Mouse (Mus musculus): Measurements from ENCODE around the gene Nme9.

Nme9 gene

DNA sequence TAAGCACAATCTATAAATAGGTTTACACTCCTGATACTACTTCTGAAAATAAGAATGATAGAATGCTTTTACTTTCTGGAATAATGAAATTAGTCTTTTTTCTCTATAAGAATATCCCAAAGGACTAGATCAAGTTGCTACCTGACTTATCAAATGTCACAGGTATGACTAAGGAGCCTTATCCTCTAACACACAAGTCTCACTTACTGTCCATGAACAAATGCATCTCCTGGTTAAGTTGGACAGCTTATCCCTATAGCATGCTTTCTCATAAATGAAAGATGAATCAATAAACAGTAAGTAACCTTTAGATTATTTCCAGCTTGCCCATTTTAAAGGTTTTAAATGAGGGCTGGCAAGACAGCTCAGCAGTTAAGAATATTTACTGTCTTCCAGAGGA is 33.4 kb downstream of the Nme9 start:
- no peak for DNase-seq (ENCODE audit: low spot score)

DNA sequence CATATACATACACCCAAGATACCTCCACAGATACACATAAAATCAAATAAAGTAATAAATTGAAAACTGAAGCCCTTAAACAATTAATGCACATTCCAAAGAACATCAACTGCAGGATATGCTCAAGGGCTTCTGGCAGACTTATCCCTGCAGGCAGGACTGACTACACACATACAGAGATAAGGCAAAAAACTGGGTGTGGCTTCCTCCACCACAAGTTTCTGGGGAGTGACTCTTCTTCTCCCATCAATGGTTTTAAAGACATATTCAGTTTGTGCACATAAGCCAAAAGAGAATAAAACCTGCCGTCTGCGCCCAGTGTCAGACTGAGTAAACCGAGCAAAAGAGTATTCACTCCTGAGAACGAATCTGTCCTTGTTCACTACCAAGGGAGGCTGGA is 33.9 kb downstream of the Nme9 start:
- DNase-seq (ENCODE audit: low spot score) = no peak

DNA sequence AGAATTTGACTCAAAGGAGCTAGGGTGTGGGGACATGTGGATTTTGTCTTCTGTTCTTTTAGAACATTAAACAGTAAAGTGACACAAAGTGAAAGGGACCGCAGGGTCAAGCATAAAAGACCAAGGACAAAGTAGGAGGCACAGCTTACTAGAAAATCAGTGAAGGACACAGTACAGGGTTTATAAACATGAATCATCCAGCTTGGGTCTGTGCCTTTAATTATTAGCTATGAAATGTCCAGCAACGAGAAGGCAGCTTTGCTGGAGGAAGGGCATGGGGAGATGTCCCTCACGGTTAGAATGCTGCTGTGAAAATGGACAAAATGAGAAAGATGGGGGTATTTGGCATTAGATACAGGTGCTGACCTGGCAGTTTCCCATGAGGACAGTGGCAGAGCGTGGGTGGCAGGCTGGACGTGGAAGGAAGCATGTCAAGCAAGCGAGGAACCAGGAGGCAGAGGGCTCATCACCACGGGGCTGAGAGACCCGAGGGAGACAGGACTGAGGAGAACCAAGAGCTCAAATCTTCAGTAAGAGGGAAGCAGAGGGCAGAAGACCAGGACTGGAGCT is 35.9 kb downstream of the Nme9 start:
- no peak for DNase-seq (ENCODE audit: low spot score)

DNA sequence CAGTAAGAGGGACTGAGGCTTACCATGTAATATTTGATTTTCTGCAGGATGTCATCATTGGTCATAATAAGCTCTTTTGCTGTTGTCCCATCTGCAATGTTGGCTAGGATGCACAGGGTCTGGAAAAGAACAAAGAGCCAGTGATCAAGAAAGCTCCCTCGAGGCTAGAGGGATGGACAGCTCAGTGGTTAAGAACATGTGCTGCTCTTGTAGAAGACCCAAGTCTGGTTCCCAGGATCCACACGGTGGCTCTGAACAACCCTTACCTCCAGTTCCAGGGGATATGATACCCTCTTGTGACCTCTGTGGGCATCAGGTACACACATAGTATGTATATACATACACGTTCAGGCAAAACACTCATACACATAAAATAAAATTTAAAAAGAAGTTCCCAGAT is 36.6 kb downstream of the Nme9 start:
- DNase-seq (ENCODE audit: low spot score) = no peak

DNA sequence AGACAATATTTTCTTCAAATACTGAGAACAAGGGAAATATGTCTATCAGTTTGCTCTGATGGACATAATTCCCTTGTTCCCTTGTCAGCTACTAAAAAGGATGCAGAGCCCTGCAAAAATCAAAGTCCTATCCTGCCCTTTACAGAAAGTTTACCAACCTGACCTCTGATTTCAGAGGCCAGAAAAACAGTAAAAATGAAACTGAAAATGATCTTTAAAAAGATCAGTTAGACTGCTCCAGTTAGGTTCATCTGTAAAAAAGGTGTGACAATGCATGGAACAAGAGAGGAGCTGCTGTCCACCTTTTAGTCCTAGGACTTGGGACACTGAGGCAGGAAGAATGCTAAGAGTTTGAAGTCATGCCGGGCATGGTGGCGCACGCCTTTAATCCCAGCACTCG is 39.8 kb downstream of the Nme9 start:
- DNase-seq (ENCODE audit: low spot score) = no peak

DNA sequence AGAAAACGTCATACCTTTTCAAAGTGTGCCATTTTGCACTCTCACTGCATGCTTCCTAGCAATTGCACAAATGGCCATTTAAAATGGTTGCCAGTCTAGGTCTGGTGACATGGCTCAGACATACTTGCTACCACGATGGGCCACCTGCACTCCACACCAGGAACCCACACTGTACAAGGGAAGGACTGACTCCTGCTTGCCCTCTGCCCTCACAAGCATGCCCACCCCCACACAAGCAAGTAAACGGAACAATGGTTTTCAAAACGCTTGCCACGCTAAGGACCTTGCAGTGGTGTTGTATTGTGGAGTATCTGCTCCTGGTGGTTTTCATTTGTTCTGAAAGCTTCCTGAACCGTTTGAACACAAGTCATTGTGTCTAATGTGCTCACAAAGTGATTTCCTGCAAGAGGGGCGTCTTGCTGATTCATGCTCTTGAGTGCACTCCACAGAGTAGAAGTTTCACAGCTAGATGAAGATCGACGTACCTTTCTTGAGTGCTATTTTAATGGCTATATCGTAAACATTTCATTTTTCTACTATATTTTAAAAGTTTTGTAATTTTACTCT is 41.4 kb downstream of the Nme9 start:
- no peak for DNase-seq (ENCODE audit: low spot score)

DNA sequence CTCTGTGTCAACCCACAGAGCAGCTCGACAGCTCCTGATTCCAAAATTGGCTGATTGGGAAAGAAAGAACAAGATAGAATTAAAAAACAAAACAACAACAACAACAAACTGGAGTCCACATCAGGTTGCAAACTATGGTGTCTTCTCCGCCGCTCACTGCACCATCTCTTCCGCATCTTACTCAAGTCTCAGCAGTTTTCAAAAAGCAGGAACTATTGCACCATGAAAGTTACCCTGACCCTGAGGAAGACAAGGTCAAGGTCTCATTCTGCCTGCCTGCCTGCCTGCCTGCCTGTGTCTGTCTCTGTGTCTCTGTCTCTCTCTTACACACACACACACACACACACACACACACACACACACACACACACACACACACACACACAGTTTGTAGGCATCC is 48.1 kb downstream of the Nme9 start:
- DNase-seq (ENCODE audit: low spot score) = no peak

DNA sequence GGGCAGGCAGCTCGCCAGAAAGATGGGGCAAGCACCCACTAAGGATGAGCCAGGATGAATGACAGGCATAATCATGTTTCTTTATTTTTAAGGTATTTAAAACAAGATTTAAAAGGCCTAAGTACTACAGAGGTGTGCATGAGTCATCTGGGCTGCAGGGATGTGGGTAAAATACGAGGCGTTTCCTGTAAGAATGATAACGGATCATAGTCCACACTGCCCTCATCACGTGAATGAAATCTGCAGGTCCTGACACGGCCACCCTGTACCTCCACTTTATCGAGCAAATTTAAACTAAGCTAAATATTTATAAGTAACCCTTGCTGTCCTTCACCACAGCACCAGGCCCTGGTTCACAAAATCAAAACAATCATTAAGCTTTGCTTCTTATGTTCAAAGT is 54.6 kb downstream of the Nme9 start:
- DNase-seq (ENCODE audit: low spot score) = no peak

Data from ovary, postnatal 14 days (tissue).